Mouse (Mus musculus): ENCODE measurements around the gene Cpox. TPM values are rescaled to one million over a fixed set of nuclear protein-coding genes. Genes with fewer than 3 reads are reported as not detected.
A peak's percentile ranks its signal among the peaks of the same experiment; 100 is the strongest.

The Cpox gene
- polyA plus RNA-seq, 2 experiments: 20.3 to 24.4 TPM

DNA sequence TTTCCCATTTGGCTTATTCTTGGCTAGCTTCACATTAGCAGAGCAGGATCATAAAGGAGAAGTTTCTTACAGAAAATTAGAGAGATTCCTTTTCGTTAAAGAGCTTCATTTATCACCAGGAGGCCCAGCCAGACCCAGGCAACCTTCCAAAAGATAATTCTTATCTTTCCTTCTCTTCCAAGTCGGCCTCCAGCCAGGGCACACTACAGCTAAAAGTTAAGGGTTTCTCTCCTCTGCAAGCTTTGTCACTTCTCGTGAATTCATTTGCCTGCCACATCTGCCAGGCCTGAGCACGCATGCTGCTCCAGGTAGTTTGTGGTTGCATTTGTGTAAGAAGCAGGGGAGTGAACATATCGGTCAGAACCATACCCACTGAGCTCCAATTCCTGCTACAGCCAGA is 828 bp upstream of the Cpox start:
- Histone ChIP-seq H3K9ac (ENCODE audit: low read depth, low read length, severe bottlenecking) (no peak overlapping the region), H3K9me3 (ENCODE audit: control insufficient read depth, low read length) (no peaks in the 10 kb centered on the region), H3K4me3 (replicated peaks; ENCODE audit: low read length) (peak overlapping the region; percentile 81; the same call in 1 of the 2 replicates), H3K4me2 (replicated peaks; ENCODE audit: low read depth, low read length, severe bottlenecking) (no peak overlapping the region; the same call in 1 of the 2 replicates), H3K4me1 (ENCODE audit: control insufficient read depth, insufficient read depth, low read length) (peaks cover 6% of the 10 kb centered on the region), H3K27ac (replicated peaks; ENCODE audit: low read depth, low read length) (no peak overlapping the region), H3K36me3 (ENCODE audit: control insufficient read depth, insufficient read depth, low read length) (peaks cover 13% of the 10 kb centered on the region), H3K27me3 (ENCODE audit: control insufficient read depth, insufficient read depth, low read length) (no peaks in the 10 kb centered on the region)
- ATAC-seq (ENCODE audit: low FRiP score, low read depth) (no peak), DNase-seq (ENCODE audit: low spot score) (no peak)
- 62% methylated on average over 5 of the region's 5 CpGs for WGBS
- no peak for TF ChIP-seq POLR2A (IDR thresholded peaks at IDR 0.05; ENCODE audit: borderline replicate concordance, extremely low read depth, insufficient read depth, insufficient read length)

DNA sequence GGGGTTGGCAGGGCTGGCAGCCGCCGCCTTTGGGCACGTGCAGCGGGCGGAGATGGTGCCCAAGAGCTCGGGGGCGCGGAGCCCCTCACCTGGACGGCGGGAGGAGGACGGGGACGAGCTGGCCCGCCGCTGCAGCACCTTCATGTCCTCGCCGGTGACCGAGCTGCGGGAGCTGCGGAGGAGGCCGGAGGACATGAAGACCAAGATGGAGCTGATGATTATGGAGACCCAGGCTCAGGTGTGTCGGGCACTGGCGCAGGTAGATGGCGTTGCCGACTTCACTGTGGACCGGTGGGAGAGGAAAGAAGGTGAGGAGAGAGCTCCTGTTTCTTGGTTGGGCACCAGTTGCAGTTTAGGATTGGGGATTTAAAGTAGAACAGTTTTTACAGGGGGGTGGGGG is 551 bp downstream of the Cpox start:
- peak overlapping the region; percentile 85 for H3K9ac ChIP-seq (ENCODE audit: low read depth, low read length, severe bottlenecking)
- no peaks in the 10 kb centered on the region for H3K27me3 ChIP-seq (ENCODE audit: control insufficient read depth, insufficient read depth, low read length)
- no peak for TF ChIP-seq POLR2A (IDR thresholded peaks at IDR 0.05; ENCODE audit: borderline replicate concordance, extremely low read depth, insufficient read depth, insufficient read length)
- peaks cover 25% of the 10 kb centered on the region for H3K36me3 ChIP-seq (ENCODE audit: control insufficient read depth, insufficient read depth, low read length)
- ATAC-seq (ENCODE audit: low FRiP score, low read depth) (no peak; the same call in 1 of the 2 replicates), DNase-seq (ENCODE audit: low spot score) (peak; percentile 21)
- peak overlapping the region; percentile 59 for H3K4me2 ChIP-seq (replicated peaks; ENCODE audit: low read depth, low read length, severe bottlenecking)
- WGBS: under 1% methylated on average over 25 of the region's 25 CpGs
- no peaks in the 10 kb centered on the region for H3K9me3 ChIP-seq (ENCODE audit: control insufficient read depth, low read length)
- peak overlapping the region; percentile 81 for H3K4me3 ChIP-seq (replicated peaks; ENCODE audit: low read length)
- H3K4me1 ChIP-seq (ENCODE audit: control insufficient read depth, insufficient read depth, low read length): peaks cover 6% of the 10 kb centered on the region
- H3K27ac ChIP-seq (replicated peaks; ENCODE audit: low read depth, low read length): peak overlapping the region; percentile 72; the same call in 1 of the 2 replicates

GRCm38 (mm10) chr16:58671212-58671985 is 1.3 kb downstream of the Cpox start:
- ATAC-seq (ENCODE audit: low FRiP score, low read depth): no peak
- Histone ChIP-seq H3K9ac (ENCODE audit: low read depth, low read length, severe bottlenecking) (0 out of 2 replicates have a peak overlapping the region, but pooled peaks have one; percentile 85), H3K4me1 (ENCODE audit: control insufficient read depth, insufficient read depth, low read length) (peaks cover 6% of the 10 kb centered on the region), H3K4me2 (replicated peaks; ENCODE audit: low read depth, low read length, severe bottlenecking) (peak overlapping the region; percentile 59), H3K27ac (replicated peaks; ENCODE audit: low read depth, low read length) (no peak overlapping the region), H3K27me3 (ENCODE audit: control insufficient read depth, insufficient read depth, low read length) (no peaks in the 10 kb centered on the region), H3K4me3 (replicated peaks; ENCODE audit: low read length) (peak overlapping the region; percentile 81), H3K9me3 (ENCODE audit: control insufficient read depth, low read length) (no peaks in the 10 kb centered on the region), H3K36me3 (ENCODE audit: control insufficient read depth, insufficient read depth, low read length) (peaks cover 30% of the 10 kb centered on the region)
- no peak for DNase-seq (ENCODE audit: low spot score)
- no peak for TF ChIP-seq POLR2A (IDR thresholded peaks at IDR 0.05; ENCODE audit: borderline replicate concordance, extremely low read depth, insufficient read depth, insufficient read length)
- 79% methylated on average over 7 of the region's 8 CpGs for WGBS

GRCm38 (mm10) chr16:58672396-58672795 is 2.3 kb downstream of the Cpox start:
- Histone ChIP-seq H3K4me1 (ENCODE audit: control insufficient read depth, insufficient read depth, low read length) (peaks cover 6% of the 10 kb centered on the region), H3K9ac (ENCODE audit: low read depth, low read length, severe bottlenecking) (no peak overlapping the region), H3K9me3 (ENCODE audit: control insufficient read depth, low read length) (no peaks in the 10 kb centered on the region), H3K4me2 (replicated peaks; ENCODE audit: low read depth, low read length, severe bottlenecking) (no peak overlapping the region), H3K4me3 (replicated peaks; ENCODE audit: low read length) (no peak overlapping the region), H3K36me3 (ENCODE audit: control insufficient read depth, insufficient read depth, low read length) (peaks cover 34% of the 10 kb centered on the region), H3K27ac (replicated peaks; ENCODE audit: low read depth, low read length) (no peak overlapping the region), H3K27me3 (ENCODE audit: control insufficient read depth, insufficient read depth, low read length) (no peaks in the 10 kb centered on the region)
- ATAC-seq (ENCODE audit: low FRiP score, low read depth) (no peak), DNase-seq (ENCODE audit: low spot score) (no peak)
- WGBS: 93% methylated on average over 13 of the region's 13 CpGs
- TF ChIP-seq POLR2A (IDR thresholded peaks at IDR 0.05; ENCODE audit: borderline replicate concordance, extremely low read depth, insufficient read depth, insufficient read length): no peak

DNA sequence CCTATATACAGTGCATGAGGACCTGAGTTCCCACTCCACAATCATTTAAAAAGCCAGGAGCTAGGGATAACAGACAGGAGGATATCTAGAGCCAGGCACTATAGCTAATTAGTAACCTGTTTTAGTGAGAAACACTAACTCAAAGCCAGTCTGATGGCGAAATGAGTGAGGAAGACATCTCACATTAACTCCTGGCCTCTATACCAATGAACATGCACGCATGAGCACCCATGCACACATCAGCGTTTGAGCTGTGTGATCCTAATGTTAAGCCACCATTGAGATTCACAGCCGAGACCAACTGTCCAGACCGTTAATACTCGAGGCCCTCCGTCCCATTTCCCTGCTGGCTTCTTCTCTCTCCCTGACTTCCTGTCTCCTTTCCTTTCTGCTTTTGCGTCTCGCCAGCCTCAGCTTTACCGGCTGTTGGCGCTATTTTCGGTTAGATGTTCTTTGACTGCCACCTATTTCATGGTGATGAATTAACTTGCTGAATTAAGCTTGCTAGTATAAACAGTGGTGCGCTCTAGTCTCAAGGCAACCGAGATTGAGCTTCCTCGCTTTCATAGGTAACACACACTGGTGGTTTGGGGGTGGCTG is 3.8 kb downstream of the Cpox start:
- Histone ChIP-seq H3K36me3 (ENCODE audit: control insufficient read depth, insufficient read depth, low read length) (peaks cover 46% of the 10 kb centered on the region), H3K27me3 (ENCODE audit: control insufficient read depth, insufficient read depth, low read length) (no peaks in the 10 kb centered on the region), H3K4me1 (ENCODE audit: control insufficient read depth, insufficient read depth, low read length) (peaks cover 6% of the 10 kb centered on the region), H3K27ac (replicated peaks; ENCODE audit: low read depth, low read length) (no peak overlapping the region), H3K9me3 (ENCODE audit: control insufficient read depth, low read length) (no peaks in the 10 kb centered on the region), H3K9ac (ENCODE audit: low read depth, low read length, severe bottlenecking) (no peak overlapping the region), H3K4me2 (replicated peaks; ENCODE audit: low read depth, low read length, severe bottlenecking) (no peak overlapping the region), H3K4me3 (replicated peaks; ENCODE audit: low read length) (no peak overlapping the region)
- TF ChIP-seq POLR2A (IDR thresholded peaks at IDR 0.05; ENCODE audit: borderline replicate concordance, extremely low read depth, insufficient read depth, insufficient read length): no peak
- no peak for DNase-seq (ENCODE audit: low spot score)
- 96% methylated on average over 15 of the region's 15 CpGs for WGBS
- no peak for ATAC-seq (ENCODE audit: low FRiP score, low read depth)

Data from limb, embryonic 14.5 days (tissue).